Mouse (Mus musculus) heart, embryonic 13.5 days (tissue): ENCODE results near the gene Olfr1513. TPM values are rescaled to one million over a fixed set of nuclear protein-coding genes. Genes with fewer than 3 reads are reported as not detected.
"Not testable (repeated sequence)": the region's sequence is repeated elsewhere in the genome, so short reads cannot be mapped to it uniquely, and the experiment has no call there.

Source experiments
- ATAC-seq: fragments of 200-750 bp; cut with Nextera tagmentation; 2 replicates; pipeline ENCODE4 v1.8.0; 2017; ENCODE audit warnings: moderate TSS enrichment; ENCODE audit not compliant: insufficient number of reproducible peaks, low FRiP score, low TSS enrichment; ENCODE audit errors: extremely low read depth
- H3K27ac ChIP-seq: fragments of 300-500 bp; sonication (generic); replicated peaks from 2 replicates; pipeline ENCODE4 v1.5.1; 2015; ENCODE audit warnings: moderate library complexity, mild to moderate bottlenecking, inconsistent platforms
- H3K27me3 ChIP-seq: fragments of 300-500 bp; sonication (generic); replicated peaks from 2 replicates; pipeline ENCODE4 v1.6.1; 2015; ENCODE audit warnings: mild to moderate bottlenecking, inconsistent platforms
- H3K36me3 ChIP-seq: fragments of 300-500 bp; sonication (generic); 2 replicates; pipeline ENCODE4 v1.6.1; 2015; ENCODE audit warnings: mild to moderate bottlenecking, inconsistent platforms
- H3K4me1 ChIP-seq: fragments of 300-500 bp; sonication (generic); 2 replicates; pipeline ENCODE4 v1.6.1; 2015; ENCODE audit warnings: inconsistent platforms
- H3K4me2 ChIP-seq: fragments of 300-500 bp; sonication (generic); 2 replicates; pipeline ENCODE4 v1.6.1; 2015; ENCODE audit warnings: inconsistent platforms, mild to moderate bottlenecking, moderate library complexity
- H3K4me3 ChIP-seq: fragments of 300-500 bp; sonication (generic); 2 replicates; pipeline ENCODE4 v1.5.1; 2015; ENCODE audit warnings: moderate library complexity, mild to moderate bottlenecking, inconsistent platforms
- H3K9ac ChIP-seq: fragments of 300-500 bp; sonication (generic); 2 replicates; pipeline ENCODE4 v1.6.1; 2015; ENCODE audit warnings: inconsistent platforms, mild to moderate bottlenecking, moderate library complexity
- H3K9me3 ChIP-seq: fragments of 300-500 bp; sonication (generic); 2 replicates; pipeline ENCODE4 v1.6.1; 2016; ENCODE audit warnings: inconsistent platforms
- WGBS: fragments of 180-500 bp; shearing (Covaris S2); methylation state at CpG from one replicate; pipeline ENCODE4 v1.1.7; 2015; ENCODE audit warnings: mixed read lengths; 5-methylcytosine and 5-hydroxymethylcytosine counted together
- polyA plus RNA-seq: library from polyadenylated mRNA; unstranded; fragments of >200 nt; fragmentation: Nextera tagmentation; extraction: Ambion mirVana; gene quantifications from 2 replicates; pipeline ENCODE4 v1.2.1, GENCODE M21; 2015

The Olfr1513 gene
- polyA plus RNA-seq, 1 experiment from 2014 or later, result not detected

DNA sequence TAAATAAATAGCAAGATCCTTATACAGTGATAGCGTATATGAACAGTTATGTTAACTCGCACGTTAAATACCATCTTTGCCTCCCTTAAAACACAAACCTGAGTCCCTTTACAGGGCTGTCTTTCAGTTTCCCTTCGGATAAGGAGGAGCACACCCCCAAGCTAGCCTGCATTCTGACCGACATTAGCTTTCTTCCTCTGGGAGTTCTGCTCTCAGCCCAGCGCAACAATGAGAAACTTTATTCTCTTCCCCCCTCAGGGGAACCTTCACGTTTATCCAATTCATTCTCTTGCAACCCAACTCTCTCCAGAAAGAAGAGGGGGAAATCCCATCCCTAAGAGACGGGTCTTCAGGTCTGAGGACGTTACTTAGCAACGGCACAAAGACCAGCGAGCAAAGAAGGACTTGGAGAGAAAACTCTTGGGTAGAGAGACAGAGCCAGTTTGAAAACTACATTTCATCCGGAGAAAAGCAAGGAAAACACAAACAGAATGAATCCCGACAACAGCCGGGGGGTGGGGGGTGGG, 28.8 kb downstream of the Olfr1513 start:
- 3% methylated on average over 14 of the region's 14 CpGs for WGBS
- H3K9ac ChIP-seq, result peak overlapping the region; percentile 70
- no peak for ATAC-seq
- H3K27me3 ChIP-seq, result peaks cover 76% of the 10 kb centered on the region
- H3K4me2 ChIP-seq, result peak overlapping the region; percentile 80
- H3K36me3 ChIP-seq, result no peaks in the 10 kb centered on the region
- no peak overlapping the region for H3K27ac ChIP-seq
- H3K9me3 ChIP-seq, result no peaks in the 10 kb centered on the region
- H3K4me1 ChIP-seq, result peaks cover 12% of the 10 kb centered on the region; the same call in 1 of the 2 replicates
- H3K4me3 ChIP-seq, result peak overlapping the region; percentile 55

DNA sequence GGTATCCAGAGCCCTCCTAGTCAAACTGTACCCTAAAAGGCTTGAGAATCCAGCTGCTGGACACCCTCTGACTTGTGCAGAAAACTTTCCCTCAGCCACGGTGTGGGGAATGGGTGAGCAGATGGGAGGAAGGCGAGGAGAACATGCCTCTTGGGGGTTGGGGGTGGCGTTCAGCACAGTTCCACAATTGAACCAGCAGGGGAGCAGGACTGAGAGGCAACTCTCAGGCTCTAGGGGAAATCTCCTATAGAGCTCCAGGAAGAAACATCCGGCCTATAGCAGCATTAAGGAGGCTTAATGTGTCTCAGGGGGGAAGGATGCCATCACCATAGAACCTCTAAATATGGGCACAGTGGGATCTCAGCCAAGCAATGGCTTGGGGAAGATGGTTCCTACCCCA, 30.3 kb downstream of the Olfr1513 start:
- no peak overlapping the region for H3K4me3 ChIP-seq
- no peak overlapping the region for H3K27ac ChIP-seq
- peaks cover 12% of the 10 kb centered on the region; the same call in 1 of the 2 replicates for H3K4me1 ChIP-seq
- WGBS, result 8% methylated on average over 4 of the region's 4 CpGs
- no peak overlapping the region for H3K4me2 ChIP-seq
- H3K9me3 ChIP-seq, result no peaks in the 10 kb centered on the region
- peaks cover 62% of the 10 kb centered on the region for H3K27me3 ChIP-seq
- no peak for ATAC-seq
- no peaks in the 10 kb centered on the region for H3K36me3 ChIP-seq
- H3K9ac ChIP-seq, result no peak overlapping the region

DNA sequence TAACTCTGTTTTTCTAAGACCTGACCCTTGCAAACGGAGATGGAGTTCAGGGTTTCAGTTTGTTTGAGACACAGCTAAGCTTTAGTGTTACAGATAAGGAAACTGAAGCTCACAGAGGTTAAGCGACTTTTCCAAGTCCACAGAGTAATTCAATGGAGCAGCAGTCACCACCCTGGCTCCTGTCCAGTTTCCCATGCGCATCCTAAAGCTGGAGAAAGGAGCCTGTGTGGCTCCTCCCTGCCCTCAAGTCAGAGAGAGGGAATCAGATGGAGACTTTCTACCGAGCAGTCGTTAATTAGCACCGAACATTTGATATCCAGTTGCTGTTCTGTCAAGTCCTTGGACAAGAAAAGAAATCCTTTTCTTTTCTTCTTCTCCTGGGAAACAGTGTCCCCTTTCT, 36.8 kb downstream of the Olfr1513 start:
- H3K9me3 ChIP-seq, result no peaks in the 10 kb centered on the region
- no peak overlapping the region for H3K9ac ChIP-seq
- H3K4me2 ChIP-seq, result no peak overlapping the region
- H3K4me3 ChIP-seq, result no peak overlapping the region
- peaks cover 5% of the 10 kb centered on the region for H3K36me3 ChIP-seq
- no peak overlapping the region for H3K27ac ChIP-seq
- 41% methylated on average over 6 of the region's 6 CpGs for WGBS
- H3K27me3 ChIP-seq, result peaks cover 10% of the 10 kb centered on the region; the same call in 1 of the 2 replicates
- H3K4me1 ChIP-seq, result peaks cover 19% of the 10 kb centered on the region
- no peak for ATAC-seq

DNA sequence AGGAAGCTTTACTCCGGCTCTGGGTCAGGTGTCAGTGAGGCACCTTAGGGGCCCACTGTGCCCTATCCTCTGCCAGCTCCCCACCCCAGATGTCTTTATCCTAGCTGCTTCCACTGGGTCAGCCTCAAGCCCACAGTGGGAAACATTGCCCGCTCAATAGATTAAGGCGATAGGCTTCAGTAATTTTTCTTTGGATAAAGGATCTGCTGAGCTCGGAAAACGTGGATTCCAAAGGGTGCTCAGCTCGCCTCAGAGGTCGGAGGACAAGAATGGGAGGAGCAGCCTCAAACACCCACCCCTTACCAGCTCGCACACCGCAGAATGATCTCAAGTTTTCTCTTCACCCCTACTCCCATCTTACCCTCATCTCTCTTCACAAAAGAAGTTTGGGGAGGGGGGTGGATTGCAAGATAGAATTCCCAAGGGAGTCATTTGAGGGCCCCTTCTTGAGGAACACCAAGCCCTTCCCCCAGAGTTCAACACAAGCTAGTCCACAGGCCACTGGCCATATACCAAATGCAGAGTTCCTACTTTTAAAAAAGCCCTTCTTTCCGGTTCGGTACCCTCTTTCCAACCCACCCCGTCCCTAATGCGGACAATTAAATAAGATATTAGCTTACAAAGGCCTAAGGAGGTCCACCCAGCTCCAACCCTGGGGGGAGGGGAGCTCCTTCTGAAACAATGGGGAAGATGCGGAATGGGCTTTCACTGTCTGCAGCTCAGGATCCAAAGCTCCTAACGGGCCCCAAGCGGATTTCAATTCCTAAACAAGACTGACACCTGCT, 39.6 kb downstream of the Olfr1513 start:
- 15% methylated on average over 16 of the region's 16 CpGs for WGBS
- H3K4me1 ChIP-seq, result peaks cover 38% of the 10 kb centered on the region
- ATAC-seq, result no peak
- peak overlapping the region; percentile 87 for H3K27ac ChIP-seq
- H3K4me2 ChIP-seq, result peak overlapping the region; percentile 86
- peak overlapping the region; percentile 88 for H3K4me3 ChIP-seq
- peaks cover 33% of the 10 kb centered on the region for H3K36me3 ChIP-seq
- H3K27me3 ChIP-seq, result no peaks in the 10 kb centered on the region
- no peaks in the 10 kb centered on the region for H3K9me3 ChIP-seq
- H3K9ac ChIP-seq, result peak overlapping the region; percentile 97

DNA sequence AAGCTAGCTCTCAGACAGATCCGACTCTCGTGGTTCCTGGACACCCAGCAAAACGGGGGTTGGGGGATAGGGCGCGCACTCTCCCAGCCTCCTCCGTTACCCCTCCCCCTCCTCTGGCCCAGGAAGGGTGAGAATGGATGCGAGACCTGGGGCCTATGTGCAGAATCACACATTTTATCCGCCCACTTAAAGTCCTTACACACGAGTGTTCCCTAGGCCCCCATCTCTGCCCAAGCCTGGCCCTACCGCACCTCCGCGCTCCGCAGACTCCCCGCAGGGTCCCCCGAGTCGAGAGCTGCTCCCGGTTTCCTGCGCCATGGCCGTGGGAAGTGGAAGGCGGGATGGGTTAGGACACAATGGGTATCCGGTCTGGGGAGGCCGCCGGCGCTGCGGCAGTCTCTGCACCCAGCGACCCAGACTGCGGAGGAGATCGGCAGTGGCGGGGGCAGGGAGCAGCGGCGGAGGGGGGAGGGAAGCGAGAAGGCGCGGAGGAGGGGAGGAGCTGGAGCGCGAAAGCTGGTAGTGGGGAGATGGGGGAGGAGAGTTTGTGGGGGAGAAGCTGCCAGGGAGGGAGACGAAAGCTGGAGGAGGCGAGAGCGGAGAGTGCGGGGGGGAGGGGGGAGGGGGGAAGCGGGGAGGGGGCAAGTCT, 40.3 kb downstream of the Olfr1513 start:
- Histone ChIP-seq H3K4me1 (peaks cover 39% of the 10 kb centered on the region), H3K4me3 (peak overlapping the region; percentile 88), H3K36me3 (peaks cover 40% of the 10 kb centered on the region), H3K9ac (peak overlapping the region; percentile 97), H3K27me3 (no peaks in the 10 kb centered on the region), H3K9me3 (no peaks in the 10 kb centered on the region), H3K4me2 (peak overlapping the region; percentile 86), H3K27ac (peak overlapping the region; percentile 87)
- under 1% methylated on average over 30 of the region's 41 CpGs for WGBS
- ATAC-seq, result peak; percentile 62

DNA sequence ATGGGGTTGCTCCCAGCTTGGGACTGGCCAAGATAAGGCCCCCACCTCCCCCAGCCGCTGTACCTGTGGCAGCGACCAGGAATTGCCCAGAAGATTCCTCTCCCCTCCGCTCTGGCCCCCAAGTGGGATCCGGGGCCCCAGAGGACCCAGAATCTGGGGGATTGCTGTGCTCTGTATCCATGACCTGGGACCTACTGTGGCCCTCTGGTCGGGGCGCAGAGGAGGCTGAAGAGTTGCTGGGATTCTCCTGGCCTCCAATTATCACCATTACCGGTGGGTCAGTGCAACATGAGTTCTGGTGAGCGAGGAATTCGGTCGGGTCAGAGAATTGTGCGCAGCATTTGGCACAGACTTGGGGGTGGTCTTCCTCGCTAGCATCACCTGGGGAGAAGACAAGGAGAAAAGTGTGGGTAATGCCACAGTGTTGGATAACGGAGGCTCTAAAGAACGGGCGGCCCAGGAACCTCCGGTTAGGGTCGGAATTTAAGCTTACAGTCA, 40.9 kb downstream of the Olfr1513 start:
- ATAC-seq, result no peak
- peaks cover 39% of the 10 kb centered on the region for H3K4me1 ChIP-seq
- no peaks in the 10 kb centered on the region for H3K27me3 ChIP-seq
- H3K9ac ChIP-seq, result peak overlapping the region; percentile 97
- H3K4me3 ChIP-seq, result peak overlapping the region; percentile 88
- 6% methylated on average over 17 of the region's 17 CpGs for WGBS
- H3K4me2 ChIP-seq, result peak overlapping the region; percentile 86
- H3K27ac ChIP-seq, result peak overlapping the region; percentile 87
- H3K9me3 ChIP-seq, result no peaks in the 10 kb centered on the region
- H3K36me3 ChIP-seq, result peaks cover 46% of the 10 kb centered on the region

DNA sequence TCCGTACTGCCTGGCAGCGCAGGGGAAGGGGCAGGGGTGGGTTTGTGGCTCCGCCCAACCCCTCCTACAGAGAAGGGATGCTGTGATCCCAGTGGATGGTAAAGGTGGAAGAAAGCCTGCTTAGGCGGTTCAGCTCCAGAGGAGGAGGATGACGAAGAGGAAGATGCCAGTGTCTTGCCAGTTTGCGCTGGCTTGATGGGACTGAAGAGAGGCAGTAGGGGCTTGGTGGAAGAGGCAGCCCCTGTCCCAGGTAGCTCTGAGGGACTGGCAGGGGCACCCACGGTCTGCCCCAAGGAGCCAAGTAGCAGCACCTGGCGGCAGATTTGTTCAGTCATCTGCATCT, 41.4 kb downstream of the Olfr1513 start:
- Histone ChIP-seq H3K9me3 (no peaks in the 10 kb centered on the region), H3K36me3 (peaks cover 51% of the 10 kb centered on the region), H3K9ac (peak overlapping the region; percentile 97), H3K4me3 (peak overlapping the region; percentile 88), H3K4me1 (peaks cover 39% of the 10 kb centered on the region), H3K27ac (no peak overlapping the region), H3K4me2 (peak overlapping the region; percentile 86), H3K27me3 (no peaks in the 10 kb centered on the region)
- no peak for ATAC-seq
- WGBS, result 41% methylated on average over 8 of the region's 8 CpGs

DNA sequence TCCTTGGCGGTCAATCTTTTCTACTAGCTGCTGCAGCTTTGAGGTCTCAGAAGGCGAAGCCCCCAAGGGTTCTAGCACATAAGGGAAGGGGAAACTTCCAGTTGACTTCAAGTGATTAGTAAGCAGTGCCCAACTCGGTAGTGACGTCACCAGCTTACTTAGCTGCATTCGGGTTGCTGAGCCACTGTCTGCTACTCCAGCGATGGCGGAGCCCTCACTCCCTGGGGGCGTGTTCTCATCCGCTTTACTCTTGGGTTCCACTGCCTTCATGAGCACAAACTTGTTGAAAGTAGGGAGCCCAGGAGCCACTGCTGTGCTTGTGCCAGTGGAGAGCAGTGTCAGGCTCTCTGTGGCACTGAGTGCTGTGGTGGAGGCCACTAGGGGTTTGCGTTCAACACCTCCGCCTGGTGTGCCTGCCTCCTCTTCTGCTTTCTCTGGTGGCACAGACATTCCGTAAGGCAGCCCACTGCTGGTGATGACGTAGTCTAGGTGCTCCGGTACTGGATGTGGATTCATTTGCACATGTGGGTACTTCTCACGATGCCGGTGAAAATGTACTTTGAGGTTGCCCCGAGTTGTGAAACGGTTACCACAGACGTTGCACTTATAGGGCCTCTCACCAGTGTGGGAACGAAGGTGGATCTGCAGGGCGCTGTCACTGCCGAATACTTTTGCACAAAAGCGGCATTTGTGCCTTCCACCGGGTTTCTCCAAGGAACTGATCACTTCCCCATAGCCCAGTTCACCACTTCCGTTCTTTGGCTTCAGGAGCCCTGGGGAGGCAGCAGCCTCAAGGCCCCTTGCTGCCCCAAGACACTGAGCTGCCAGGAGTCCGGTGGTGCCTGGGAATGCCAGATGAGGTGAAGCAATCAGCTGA, 42.0 kb downstream of the Olfr1513 start:
- H3K4me1 ChIP-seq, result peaks cover 39% of the 10 kb centered on the region
- H3K36me3 ChIP-seq, result peaks cover 57% of the 10 kb centered on the region
- H3K9me3 ChIP-seq, result no peaks in the 10 kb centered on the region
- H3K4me2 ChIP-seq, result peak overlapping the region; percentile 86
- 80% methylated on average over 26 of the region's 26 CpGs for WGBS
- ATAC-seq, result no peak
- H3K27ac ChIP-seq, result no peak overlapping the region
- H3K9ac ChIP-seq, result no peak overlapping the region
- H3K4me3 ChIP-seq, result no peak overlapping the region
- no peaks in the 10 kb centered on the region for H3K27me3 ChIP-seq

DNA sequence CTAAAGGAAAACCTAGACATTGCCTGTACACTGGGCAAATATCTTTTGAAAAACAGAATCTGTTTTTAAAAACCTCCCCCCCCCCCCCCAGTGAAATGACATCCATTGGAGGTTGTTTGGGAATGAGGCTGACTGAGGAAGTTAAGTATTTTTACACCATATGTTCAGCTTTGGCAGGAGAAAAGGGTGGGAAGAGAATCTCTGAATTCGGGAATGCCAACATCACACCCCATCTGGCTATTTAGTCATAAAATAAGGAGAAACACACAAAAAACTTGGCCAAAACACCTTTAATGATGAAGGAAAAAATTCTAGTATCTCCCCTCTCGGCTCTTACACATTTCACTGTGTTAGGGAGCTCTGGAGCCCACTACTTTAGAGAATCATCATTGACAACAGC, 45.3 kb downstream of the Olfr1513 start:
- no peak for ATAC-seq
- H3K36me3 ChIP-seq, result peaks cover 65% of the 10 kb centered on the region
- no peaks in the 10 kb centered on the region for H3K9me3 ChIP-seq
- WGBS, result 83% methylated on average over 2 of the region's 2 CpGs
- no peak overlapping the region for H3K9ac ChIP-seq
- no peak overlapping the region for H3K4me2 ChIP-seq
- no peaks in the 10 kb centered on the region for H3K27me3 ChIP-seq
- no peak overlapping the region for H3K4me3 ChIP-seq
- no peak overlapping the region for H3K27ac ChIP-seq
- H3K4me1 ChIP-seq, result peaks cover 31% of the 10 kb centered on the region

DNA sequence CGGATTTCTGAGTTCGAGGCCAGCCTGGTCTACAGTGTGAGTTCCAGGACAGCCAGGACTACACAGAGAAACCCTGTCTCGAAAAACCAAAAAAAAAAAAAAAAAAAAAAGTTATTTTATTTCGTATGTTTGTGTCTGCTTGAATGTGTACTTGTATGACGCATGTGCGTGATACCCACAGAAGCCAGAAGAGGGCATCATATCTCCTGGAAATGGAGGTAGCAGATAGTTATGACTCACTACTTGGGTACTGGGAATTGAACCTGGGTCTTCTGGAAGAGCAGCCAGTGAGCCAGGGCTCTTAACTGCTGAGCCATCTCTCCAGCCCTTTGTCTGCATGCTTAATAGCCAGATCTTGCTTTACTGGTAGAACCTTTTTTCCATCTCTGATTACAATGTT, 45.9 kb downstream of the Olfr1513 start:
- Histone ChIP-seq H3K36me3 (peaks cover 65% of the 10 kb centered on the region), H3K4me1 (peaks cover 30% of the 10 kb centered on the region)
- not testable (repeated sequence) for H3K9me3 ChIP-seq, H3K27ac ChIP-seq, H3K27me3 ChIP-seq, H3K4me3 ChIP-seq, ATAC-seq, H3K9ac ChIP-seq, H3K4me2 ChIP-seq
- 83% methylated on average over 6 of the region's 6 CpGs for WGBS

DNA sequence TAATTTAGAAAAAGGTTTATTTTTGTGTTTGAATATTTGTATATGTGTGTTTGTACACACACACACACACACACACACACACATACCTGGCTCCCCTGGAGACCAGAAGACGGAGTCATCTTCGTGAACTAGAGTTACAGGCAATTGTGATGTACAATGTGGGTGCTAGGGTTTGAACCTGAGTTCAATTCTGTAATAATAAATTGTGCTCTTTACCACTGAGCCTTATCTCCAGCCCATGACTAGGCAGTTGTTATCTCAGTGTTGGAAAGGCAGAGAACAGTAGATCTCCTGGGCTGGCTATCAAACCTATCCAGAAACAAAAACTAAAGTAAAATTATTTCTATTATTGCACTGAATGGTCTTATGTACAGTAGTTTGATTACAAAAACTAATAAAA, 50.1 kb downstream of the Olfr1513 start:
- Histone ChIP-seq H3K27ac (no peak overlapping the region), H3K4me2 (no peak overlapping the region), H3K4me1 (peaks cover 9% of the 10 kb centered on the region), H3K9me3 (no peaks in the 10 kb centered on the region), H3K9ac (no peak overlapping the region), H3K27me3 (no peaks in the 10 kb centered on the region), H3K36me3 (peaks cover 27% of the 10 kb centered on the region), H3K4me3 (no peak overlapping the region)
- no peak for ATAC-seq
- WGBS, result 95% methylated on average over 2 of the region's 2 CpGs
